Mouse (Mus musculus) frontal cortex, postnatal 25 days (tissue): ENCODE data around the gene Dnlz.
A peak's percentile ranks its signal among the peaks of the same experiment; 100 is the strongest.

Source experiments
- DNase-seq, 2 experiments: peaks; one replicate each; pipeline ENCODE4 v3.0.0; 2022; ENCODE audit warnings: low spot score in 2 of 2

Gene Dnlz

GRCm38 (mm10) chr2:26298856-26299230 lies 53.1 kb downstream of the Dnlz start:
- no peak for DNase-seq

GRCm38 (mm10) chr2:26298208-26298855 lies 53.6 kb downstream of the Dnlz start:
- DNase-seq = peak in 1 of 2 experiments; percentile 63
